Mouse (Mus musculus): ENCODE results near the gene Olfr1427. TPM values are rescaled to one million over a fixed set of nuclear protein-coding genes. Genes with fewer than 3 reads are reported as not detected.
"Not testable (repeated sequence)": the region's sequence is repeated elsewhere in the genome, so short reads cannot be mapped to it uniquely, and the experiment has no call there.

Gene Olfr1427
- polyA plus RNA-seq (2012), result not detected in 2 replicates

- H3K36me3 ChIP-seq (ENCODE audit: control insufficient read depth), result no peaks in the 10 kb centered on the region
- no peaks in the 10 kb centered on the region for H3K4me1 ChIP-seq (ENCODE audit: control insufficient read depth)
- TF ChIP-seq GATA1 (IDR thresholded peaks at IDR 0.05; ENCODE audit: low read length) (no peak), TAL1 (IDR thresholded peaks at IDR 0.05; ENCODE audit: low read length) (no peak)
- no peak within 1 kb of the TSS for H3K4me3 ChIP-seq (replicated peaks)
- H3K9me3 ChIP-seq (ENCODE audit: control insufficient read depth, low read length), result no peaks in the 10 kb centered on the region
- H3K27me3 ChIP-seq (ENCODE audit: control insufficient read depth), result no peaks in the 10 kb centered on the region
These were observed at the start of gene Olfr1427 for GRCm38 (mm10) chr19:12103234-12103633. Gene Olfr1427, minus strand, starts transcription at chr19:12103334.

DNA sequence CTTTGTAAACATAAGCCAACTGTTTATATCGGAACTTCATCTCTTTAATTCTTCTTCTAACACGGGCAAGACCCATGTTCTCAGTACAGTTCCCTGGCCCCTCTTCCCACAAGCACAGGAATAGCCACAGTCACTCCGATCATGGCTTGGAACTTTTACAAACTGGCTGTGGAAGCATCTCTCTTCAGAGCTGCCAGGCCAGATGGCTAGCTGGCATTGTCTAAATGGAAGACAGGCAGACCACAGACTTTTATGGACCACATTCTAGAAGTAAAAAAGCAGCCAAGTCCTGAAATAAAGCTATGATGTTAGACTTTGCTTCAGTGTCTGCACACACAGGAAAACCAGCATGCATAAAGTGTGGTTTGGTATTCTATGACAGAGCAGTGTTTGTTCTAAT is 42.3 kb upstream of the Olfr1427 start:
- no peaks in the 10 kb centered on the region for H3K27me3 ChIP-seq (ENCODE audit: control insufficient read depth)

DNA sequence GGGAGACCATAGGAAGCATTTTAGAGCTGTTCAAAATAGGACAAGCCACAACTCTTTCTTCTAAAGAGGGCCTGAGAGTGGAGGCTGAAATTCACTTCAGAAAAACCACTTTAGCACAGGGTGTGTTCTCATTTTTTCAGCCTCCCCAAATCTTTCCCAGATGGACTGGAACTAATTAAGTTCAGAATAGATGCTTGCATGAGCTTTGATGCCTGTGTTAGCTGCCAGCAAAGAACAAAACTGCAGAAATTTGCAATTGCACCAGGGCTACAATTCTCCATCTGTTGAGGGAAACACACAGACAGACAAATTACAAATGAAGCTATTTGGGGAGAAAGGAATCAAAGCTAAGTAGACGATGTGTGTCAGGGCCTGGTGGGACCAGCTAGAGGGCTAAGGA is 40.2 kb upstream of the Olfr1427 start:
- H3K4me3 ChIP-seq (replicated peaks), result no peak overlapping the region
- no peaks in the 10 kb centered on the region for H3K4me1 ChIP-seq (ENCODE audit: control insufficient read depth)

More for the DNA sequence above, 42.3 kb upstream of the Olfr1427 start:
- H3K4me3 ChIP-seq (replicated peaks), result no peak overlapping the region
- H3K36me3 ChIP-seq (ENCODE audit: control insufficient read depth), result no peaks in the 10 kb centered on the region
- TF ChIP-seq GATA1 (IDR thresholded peaks at IDR 0.05; ENCODE audit: low read length), result no peak
- no peak for TF ChIP-seq TAL1 (IDR thresholded peaks at IDR 0.05; ENCODE audit: low read length)
- H3K9me3 ChIP-seq (ENCODE audit: control insufficient read depth, low read length), result no peaks in the 10 kb centered on the region
- H3K4me1 ChIP-seq (ENCODE audit: control insufficient read depth), result no peaks in the 10 kb centered on the region

GRCm38 (mm10) chr19:12134289-12134688 is 31.2 kb upstream of the Olfr1427 start:
- Histone ChIP-seq H3K36me3 (ENCODE audit: control insufficient read depth) (no peaks in the 10 kb centered on the region), H3K4me3 (replicated peaks) (no peak overlapping the region)
- no peak for TF ChIP-seq GATA1 (IDR thresholded peaks at IDR 0.05; ENCODE audit: low read length)

More for the DNA sequence above, 40.2 kb upstream of the Olfr1427 start:
- H3K27me3 ChIP-seq (ENCODE audit: control insufficient read depth), result no peaks in the 10 kb centered on the region
- H3K36me3 ChIP-seq (ENCODE audit: control insufficient read depth), result no peaks in the 10 kb centered on the region
- TF ChIP-seq GATA1 (IDR thresholded peaks at IDR 0.05; ENCODE audit: low read length), result no peak
- no peak for TF ChIP-seq TAL1 (IDR thresholded peaks at IDR 0.05; ENCODE audit: low read length)
- H3K9me3 ChIP-seq (ENCODE audit: control insufficient read depth, low read length), result no peaks in the 10 kb centered on the region

DNA sequence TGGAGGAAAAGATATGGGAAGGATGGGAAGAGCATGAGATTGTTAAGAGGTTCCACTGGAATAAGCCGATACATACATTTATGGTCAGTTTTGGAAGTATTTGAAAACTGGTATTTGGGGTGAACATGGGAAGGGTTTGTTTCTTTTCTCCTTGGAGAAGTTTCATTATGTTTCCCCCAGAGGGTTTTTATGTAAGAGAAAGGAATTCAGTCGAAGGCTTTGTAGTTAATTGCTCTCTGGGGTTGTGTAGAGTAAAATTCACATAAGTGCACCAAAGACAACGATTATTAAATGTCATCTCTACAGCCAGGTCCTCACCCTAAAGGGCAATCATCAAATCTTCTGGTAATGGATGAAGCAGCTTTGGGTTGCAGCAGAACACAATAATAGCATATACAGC is 20.0 kb upstream of the Olfr1427 start, which contains the start of gene Olfr76:
TSS of gene Olfr76 (minus strand) at position 101 of the 400 bp plus-strand sequence.
- no peak for TF ChIP-seq TAL1 (IDR thresholded peaks at IDR 0.05; ENCODE audit: low read length)
- no peak for TF ChIP-seq GATA1 (IDR thresholded peaks at IDR 0.05; ENCODE audit: low read length)
- H3K27me3 ChIP-seq (ENCODE audit: control insufficient read depth), result no peaks in the 10 kb centered on the region
- H3K4me1 ChIP-seq (ENCODE audit: control insufficient read depth), result no peaks in the 10 kb centered on the region
- H3K9me3 ChIP-seq (ENCODE audit: control insufficient read depth, low read length), result no peaks in the 10 kb centered on the region
- no peaks in the 10 kb centered on the region for H3K36me3 ChIP-seq (ENCODE audit: control insufficient read depth)
- no peak within 1 kb of the TSS for H3K4me3 ChIP-seq (replicated peaks)

More at GRCm38 (mm10) chr19:12134289-12134688, 31.2 kb upstream of the Olfr1427 start:
- Histone ChIP-seq H3K27me3 (ENCODE audit: control insufficient read depth) (no peaks in the 10 kb centered on the region), H3K9me3 (ENCODE audit: control insufficient read depth, low read length) (no peaks in the 10 kb centered on the region), H3K4me1 (ENCODE audit: control insufficient read depth) (no peaks in the 10 kb centered on the region)

DNA sequence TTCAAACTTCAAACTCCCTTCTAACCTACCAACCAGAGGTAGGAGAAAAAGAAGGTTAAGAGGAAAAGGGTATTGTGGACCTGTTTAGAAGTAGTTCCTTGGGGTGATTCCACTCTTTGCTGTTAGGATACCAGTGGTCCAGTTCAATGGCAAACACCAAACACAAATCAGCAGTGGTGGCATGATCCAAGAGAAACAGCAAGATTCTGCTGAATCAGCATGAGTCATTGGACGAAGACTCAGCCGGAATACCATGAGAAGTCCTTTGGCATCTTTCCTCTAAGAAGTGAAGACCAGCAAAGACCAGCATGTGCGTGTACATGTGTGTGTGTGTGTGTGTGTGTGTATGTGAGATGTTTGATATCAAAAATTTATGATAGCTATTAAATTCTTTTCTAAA is 13.3 kb upstream of the Olfr1427 start:
- Histone ChIP-seq H3K4me1 (ENCODE audit: control insufficient read depth) (no peaks in the 10 kb centered on the region), H3K4me3 (replicated peaks) (no peak overlapping the region), H3K27me3 (ENCODE audit: control insufficient read depth) (no peaks in the 10 kb centered on the region), H3K9me3 (ENCODE audit: control insufficient read depth, low read length) (no peaks in the 10 kb centered on the region), H3K36me3 (ENCODE audit: control insufficient read depth) (no peaks in the 10 kb centered on the region)
- no peak for TF ChIP-seq TAL1 (IDR thresholded peaks at IDR 0.05; ENCODE audit: low read length)
- no peak for TF ChIP-seq GATA1 (IDR thresholded peaks at IDR 0.05; ENCODE audit: low read length)

DNA sequence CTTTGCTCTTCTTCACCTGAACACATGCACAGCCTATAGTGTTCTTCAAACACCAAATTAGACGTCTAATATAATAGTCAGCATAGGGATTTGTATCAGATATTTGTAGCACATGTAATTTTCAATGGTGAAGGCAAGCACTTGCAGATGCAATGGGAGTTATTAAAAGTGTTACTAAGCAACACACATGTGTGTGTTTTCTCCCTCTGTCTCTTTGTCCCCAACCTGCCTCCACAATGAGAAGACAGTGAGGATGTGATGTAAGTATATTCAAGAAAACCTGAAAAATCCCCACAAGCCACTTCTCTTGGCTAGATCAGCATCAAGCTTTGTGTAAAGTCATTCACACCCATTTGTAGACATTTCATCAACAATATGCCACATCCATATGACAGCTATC is 12.7 kb upstream of the Olfr1427 start, which contains the start of gene Olfr1428:
TSS of gene Olfr1428 (minus strand) at position 101 of the 400 bp plus-strand sequence.
- Histone ChIP-seq H3K36me3 (ENCODE audit: control insufficient read depth) (no peaks in the 10 kb centered on the region), H3K4me1 (ENCODE audit: control insufficient read depth) (no peaks in the 10 kb centered on the region), H3K27me3 (ENCODE audit: control insufficient read depth) (no peaks in the 10 kb centered on the region), H3K4me3 (replicated peaks) (no peak within 1 kb of the TSS), H3K9me3 (ENCODE audit: control insufficient read depth, low read length) (no peaks in the 10 kb centered on the region)
- TF ChIP-seq TAL1 (IDR thresholded peaks at IDR 0.05; ENCODE audit: low read length) (no peak), GATA1 (IDR thresholded peaks at IDR 0.05; ENCODE audit: low read length) (no peak)

- H3K27me3 ChIP-seq (ENCODE audit: control insufficient read depth), result no peaks in the 10 kb centered on the region
- TF ChIP-seq GATA1 (IDR thresholded peaks at IDR 0.05; ENCODE audit: low read length), result no peak
- no peak for TF ChIP-seq TAL1 (IDR thresholded peaks at IDR 0.05; ENCODE audit: low read length)
- no peaks in the 10 kb centered on the region for H3K4me1 ChIP-seq (ENCODE audit: control insufficient read depth)
- no peaks in the 10 kb centered on the region for H3K9me3 ChIP-seq (ENCODE audit: control insufficient read depth, low read length)
- no peak overlapping the region for H3K4me3 ChIP-seq (replicated peaks)
- H3K36me3 ChIP-seq (ENCODE audit: control insufficient read depth), result no peaks in the 10 kb centered on the region
These were observed 10.7 kb upstream of the Olfr1427 start for GRCm38 (mm10) chr19:12113807-12114206.

GRCm38 (mm10) chr19:12104541-12104940 is 1.4 kb upstream of the Olfr1427 start:
- Histone ChIP-seq H3K4me1 (ENCODE audit: control insufficient read depth) (no peaks in the 10 kb centered on the region), H3K27me3 (ENCODE audit: control insufficient read depth) (no peaks in the 10 kb centered on the region), H3K9me3 (ENCODE audit: control insufficient read depth, low read length) (no peaks in the 10 kb centered on the region), H3K36me3 (ENCODE audit: control insufficient read depth) (no peaks in the 10 kb centered on the region), H3K4me3 (replicated peaks) (no peak overlapping the region)
- TF ChIP-seq TAL1 (IDR thresholded peaks at IDR 0.05; ENCODE audit: low read length) (no peak), GATA1 (IDR thresholded peaks at IDR 0.05; ENCODE audit: low read length) (no peak)

GRCm38 (mm10) chr19:12091913-12092312 is 11.2 kb downstream of the Olfr1427 start, which contains the start of gene Olfr1426:
Gene Olfr1426, minus strand, starts transcription at chr19:12092013.
- TF ChIP-seq TAL1 (IDR thresholded peaks at IDR 0.05; ENCODE audit: low read length) (no peak), GATA1 (IDR thresholded peaks at IDR 0.05; ENCODE audit: low read length) (no peak)
- no peaks in the 10 kb centered on the region for H3K4me1 ChIP-seq (ENCODE audit: control insufficient read depth)
- H3K9me3 ChIP-seq (ENCODE audit: control insufficient read depth, low read length), result no peaks in the 10 kb centered on the region
- H3K27me3 ChIP-seq (ENCODE audit: control insufficient read depth), result no peaks in the 10 kb centered on the region
- H3K36me3 ChIP-seq (ENCODE audit: control insufficient read depth), result no peaks in the 10 kb centered on the region
- H3K4me3 ChIP-seq (replicated peaks), result no peak within 1 kb of the TSS

DNA sequence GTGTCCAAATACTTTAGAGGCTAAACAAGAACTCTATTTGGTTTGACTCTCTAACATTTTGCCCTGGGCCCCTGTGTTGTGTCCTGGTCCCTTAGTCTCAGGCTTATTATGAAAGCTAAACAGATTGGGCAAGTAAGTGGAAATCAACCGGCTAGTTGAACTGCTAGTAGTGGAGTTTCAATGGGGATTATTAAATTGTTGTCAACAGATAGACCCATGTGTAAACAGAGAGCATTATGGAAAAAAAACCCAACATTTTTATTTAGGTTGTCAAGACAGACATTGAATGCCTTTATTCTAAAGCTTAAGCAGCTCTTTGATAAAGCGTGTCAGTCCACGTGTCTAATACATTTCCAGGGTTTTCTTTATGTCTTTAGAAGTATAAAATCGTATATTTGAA is 25.5 kb downstream of the Olfr1427 start, which contains the start of gene Olfr1425:
TSS of gene Olfr1425 (minus strand) at position 101 of the 400 bp plus-strand sequence.
- not testable (repeated sequence) for H3K9me3 ChIP-seq (ENCODE audit: control insufficient read depth, low read length)

GRCm38 (mm10) chr19:12069546-12069945 is 33.6 kb downstream of the Olfr1427 start:
- H3K27me3 ChIP-seq (ENCODE audit: control insufficient read depth); H3K4me3 ChIP-seq (replicated peaks); H3K36me3 ChIP-seq (ENCODE audit: control insufficient read depth); H3K9me3 ChIP-seq (ENCODE audit: control insufficient read depth, low read length); H3K4me1 ChIP-seq (ENCODE audit: control insufficient read depth): not testable (repeated sequence)

More for the DNA sequence above, 25.5 kb downstream of the Olfr1427 start, which contains the start of gene Olfr1425:
- H3K27me3 ChIP-seq (ENCODE audit: control insufficient read depth); H3K36me3 ChIP-seq (ENCODE audit: control insufficient read depth); H3K4me1 ChIP-seq (ENCODE audit: control insufficient read depth); H3K4me3 ChIP-seq (replicated peaks): not testable (repeated sequence)

GRCm38 (mm10) chr19:12067806-12068205 is 35.3 kb downstream of the Olfr1427 start:
- H3K4me3 ChIP-seq (replicated peaks); H3K36me3 ChIP-seq (ENCODE audit: control insufficient read depth); H3K4me1 ChIP-seq (ENCODE audit: control insufficient read depth); H3K9me3 ChIP-seq (ENCODE audit: control insufficient read depth, low read length); H3K27me3 ChIP-seq (ENCODE audit: control insufficient read depth): not testable (repeated sequence)
